Mouse (Mus musculus) left cerebral cortex, adult 11 months (tissue): ENCODE results near the gene Mpp6.

ENCODE experiments used
- DNase-seq: peaks from one replicate; pipeline ENCODE4 v3.0.0; 2022; ENCODE audit warnings: low spot score

Mpp6 gene

DNA sequence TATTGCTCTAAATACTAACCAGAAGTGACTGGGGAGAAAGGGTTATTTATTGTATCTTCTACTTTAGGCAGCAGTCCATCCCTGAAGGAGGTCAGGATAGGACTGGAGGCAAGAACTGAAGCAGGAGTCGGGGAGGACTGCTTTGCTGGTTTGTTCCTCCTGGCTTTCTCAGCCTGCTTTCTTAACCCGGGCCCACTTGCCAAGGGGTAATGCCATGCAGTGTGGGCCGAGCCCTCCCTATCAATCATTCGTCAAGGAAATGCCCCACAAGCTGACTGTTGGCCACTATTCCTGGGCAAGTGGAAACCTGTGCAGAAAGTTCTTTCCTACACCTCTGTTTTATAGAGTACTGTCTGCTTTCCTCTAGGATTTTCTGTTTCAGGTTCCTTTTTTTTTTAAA lies 39.3 kb downstream of the Mpp6 start:
- DNase-seq: no peak

DNA sequence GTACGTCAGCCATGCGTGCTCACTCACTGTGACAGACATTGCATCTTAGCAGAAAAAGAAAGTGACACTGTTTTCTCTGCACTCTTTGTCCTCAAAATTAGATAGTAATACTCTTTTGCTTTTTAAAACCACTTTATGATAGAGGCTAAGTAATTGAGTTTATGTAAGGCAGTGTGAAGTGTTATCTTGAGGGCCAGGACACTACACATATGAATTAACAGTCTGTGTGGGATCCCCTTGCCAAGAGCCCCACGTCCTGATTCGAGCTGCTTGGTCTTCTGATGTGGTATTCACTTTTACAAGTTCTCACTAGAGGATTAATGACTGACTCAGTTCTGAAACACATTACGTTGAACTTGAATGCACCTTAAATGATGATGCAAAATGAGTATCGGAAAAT lies 49.8 kb downstream of the Mpp6 start:
- DNase-seq: no peak

DNA sequence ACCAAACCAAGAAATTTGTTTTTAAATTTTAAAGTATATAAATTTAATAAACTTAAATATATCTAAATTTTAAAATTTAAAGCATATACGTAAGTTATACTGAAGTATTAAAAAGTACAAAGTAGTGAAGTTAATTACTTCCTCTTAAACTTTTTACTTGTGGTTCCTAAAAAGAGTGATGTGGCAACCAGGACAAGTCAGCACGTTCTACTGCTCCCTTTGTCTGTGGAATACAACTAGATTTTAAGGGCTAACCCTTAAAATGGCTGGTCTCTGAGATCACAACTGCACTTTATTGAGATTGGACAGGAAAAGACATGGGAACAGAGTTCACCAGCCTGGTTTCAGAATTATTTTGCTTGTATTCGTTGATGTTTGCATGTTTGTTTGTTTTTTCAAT lies 53.0 kb downstream of the Mpp6 start:
- DNase-seq: no peak

DNA sequence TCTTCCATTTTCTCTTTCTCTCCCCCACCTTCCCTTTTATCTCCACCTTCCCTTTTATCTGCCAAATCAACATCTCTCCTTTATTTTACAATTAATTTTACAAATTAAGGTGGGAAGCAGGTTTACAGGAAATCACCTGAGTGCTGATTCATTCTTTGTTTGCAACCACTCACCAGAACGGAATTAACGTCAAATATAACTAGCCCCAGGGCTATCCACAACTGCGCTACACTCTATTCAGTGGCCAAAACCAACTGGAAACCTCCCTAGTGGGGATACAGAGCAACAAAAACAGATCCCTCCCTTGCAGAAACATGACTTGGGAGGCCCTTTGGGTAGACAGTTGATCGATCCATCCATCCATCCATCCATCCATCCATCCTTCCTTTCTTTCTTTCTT lies 58.8 kb downstream of the Mpp6 start:
- no peak for DNase-seq

DNA sequence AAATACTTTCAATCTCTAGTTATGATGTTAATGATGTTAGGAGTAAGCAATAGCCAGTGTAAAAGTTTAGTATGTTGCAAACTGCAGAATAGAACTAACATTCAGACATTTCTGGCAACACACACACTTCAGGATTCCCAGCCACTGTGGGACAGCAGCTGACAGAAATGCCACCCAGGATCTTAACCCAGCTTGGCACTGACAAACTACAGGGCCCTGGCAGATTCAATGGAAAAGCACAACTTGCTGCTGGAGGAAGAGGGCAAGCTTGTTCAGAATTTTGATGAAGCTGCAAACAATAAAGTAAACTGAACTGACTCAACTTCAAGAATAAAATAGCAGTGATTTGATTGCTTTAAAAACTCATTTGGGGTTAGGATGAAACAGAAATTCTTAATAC lies 59.7 kb downstream of the Mpp6 start:
- no peak for DNase-seq

DNA sequence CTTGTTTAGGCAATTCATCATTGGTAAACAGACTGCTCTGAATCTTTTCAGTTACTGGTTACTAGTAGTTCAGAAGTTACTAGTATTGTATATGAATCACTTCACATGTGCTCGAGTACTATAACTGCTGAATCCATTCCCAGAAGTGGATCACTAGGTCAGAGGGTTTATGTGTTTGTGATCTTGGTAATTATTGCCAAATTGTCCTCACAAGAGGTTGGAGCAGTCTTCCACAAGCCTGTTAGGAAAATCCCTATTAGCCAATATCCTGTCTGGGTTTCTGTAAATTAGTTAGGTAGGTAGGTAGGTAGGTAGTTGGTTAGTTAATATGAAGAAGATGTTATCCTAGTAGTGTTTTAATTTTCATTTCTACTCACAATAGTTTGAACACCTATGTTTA lies 65.7 kb downstream of the Mpp6 start:
- no peak for DNase-seq

DNA sequence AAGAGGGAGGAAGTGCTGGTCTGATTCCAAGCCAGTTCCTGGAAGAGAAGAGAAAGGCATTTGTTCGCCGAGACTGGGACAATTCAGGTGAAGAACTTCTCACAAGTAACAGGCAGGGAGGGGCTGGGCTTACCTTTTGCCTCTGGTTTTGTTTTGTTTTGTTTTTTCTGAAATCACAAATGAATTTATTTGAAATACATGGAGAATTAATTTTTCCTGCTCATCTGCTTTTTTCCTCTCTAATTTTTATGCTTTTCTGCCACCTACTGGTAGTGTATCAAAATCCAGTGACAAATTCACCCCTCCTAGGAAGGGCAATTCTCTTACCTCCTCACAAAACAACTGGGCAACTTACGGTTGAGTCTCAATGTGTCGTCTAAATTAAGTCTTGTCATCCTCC lies 70.1 kb downstream of the Mpp6 start:
- no peak for DNase-seq

DNA sequence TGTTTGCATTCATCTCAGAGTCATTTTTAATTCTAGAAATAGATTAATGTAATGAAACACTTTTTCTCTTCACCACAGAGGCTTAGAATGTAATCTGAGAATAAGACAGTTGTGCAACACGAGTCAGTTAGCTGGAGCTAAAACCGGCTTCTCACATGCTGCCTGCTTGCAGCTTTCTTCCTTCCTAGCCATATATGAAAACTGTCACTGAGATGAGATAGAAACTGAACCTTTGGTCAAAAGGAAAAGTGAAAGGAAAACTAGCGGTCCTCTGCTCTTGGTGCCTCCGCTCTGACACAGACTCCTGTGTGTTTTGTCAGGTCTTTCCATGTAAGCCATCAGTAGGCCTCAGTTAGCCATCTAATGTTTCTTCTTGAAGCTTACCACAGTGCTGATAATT lies 77.9 kb downstream of the Mpp6 start:
- no peak for DNase-seq

DNA sequence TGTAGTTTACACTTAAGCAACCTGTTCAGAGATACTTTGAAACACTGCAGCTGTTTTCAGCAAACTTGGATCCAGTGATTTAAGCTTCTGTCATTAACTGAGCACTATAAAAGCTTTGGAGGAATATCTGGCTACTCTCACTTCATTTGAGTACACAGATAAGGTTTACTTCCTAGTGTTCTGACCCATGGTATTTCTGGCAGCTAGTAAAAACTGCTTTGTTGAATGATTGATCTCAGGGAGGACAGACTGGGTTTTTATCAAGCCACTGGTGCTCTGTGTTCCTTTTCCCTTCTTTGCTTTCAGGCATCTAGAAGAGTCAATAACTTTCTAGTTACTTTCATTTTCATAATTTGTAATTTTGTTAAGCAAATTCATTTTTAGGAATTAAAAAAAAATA lies 79.3 kb downstream of the Mpp6 start:
- no peak for DNase-seq

DNA sequence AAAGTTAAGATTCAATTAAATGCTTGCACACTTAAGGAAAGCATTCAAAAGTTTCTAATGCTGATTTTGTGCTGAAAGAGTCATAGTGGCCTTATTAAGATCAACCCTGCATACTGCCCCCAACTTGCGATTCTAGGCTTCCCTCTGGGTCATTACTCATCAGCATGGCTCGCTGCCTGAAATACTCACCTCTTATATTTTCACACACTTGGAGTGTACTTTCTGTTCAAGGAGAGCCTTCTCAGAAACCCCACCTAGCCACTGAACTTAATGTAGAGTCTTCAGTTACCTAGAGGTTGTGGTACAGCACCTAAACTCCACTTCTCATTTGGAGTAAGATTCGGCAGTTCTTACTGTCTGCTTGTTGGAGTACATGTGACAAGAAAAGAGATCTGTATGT lies 81.6 kb downstream of the Mpp6 start:
- DNase-seq: no peak

DNA sequence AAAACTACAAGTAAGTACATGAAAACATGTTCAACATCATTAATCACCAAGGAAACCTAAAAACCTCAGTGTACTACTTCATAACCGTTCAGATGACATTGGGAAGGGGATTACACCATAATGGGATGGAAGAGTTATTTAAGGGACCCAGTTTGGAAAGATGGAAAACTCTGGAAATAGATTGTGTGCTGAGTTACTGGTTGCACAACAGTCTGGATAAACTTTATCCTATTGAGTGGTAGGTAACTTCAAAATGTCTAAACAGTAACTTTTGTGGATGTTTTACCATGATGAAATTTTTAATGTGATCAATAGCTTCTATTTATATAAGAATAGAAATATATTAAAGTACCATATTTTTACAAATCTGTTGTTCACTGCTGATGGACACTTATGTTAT lies 82.1 kb downstream of the Mpp6 start:
- DNase-seq: no peak

DNA sequence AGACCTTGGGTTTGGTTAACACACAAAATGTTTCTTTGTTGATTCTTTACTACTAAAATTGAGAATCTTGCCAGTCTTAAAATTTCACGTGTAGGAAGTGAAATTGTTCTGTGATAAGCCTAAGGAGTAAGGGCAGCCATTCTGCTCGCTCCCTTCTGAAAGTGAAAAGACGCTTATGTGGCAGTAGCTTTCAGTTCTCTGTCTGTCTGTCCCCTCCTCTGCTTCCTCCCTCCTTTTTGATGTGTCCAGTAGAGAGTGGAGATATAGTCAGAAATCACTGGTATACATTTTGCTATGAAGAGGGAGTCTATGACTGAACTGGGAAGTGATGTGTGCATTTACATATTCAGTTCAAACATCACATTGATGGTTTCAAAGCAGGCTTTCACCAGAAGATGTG lies 82.8 kb downstream of the Mpp6 start:
- DNase-seq: no peak

DNA sequence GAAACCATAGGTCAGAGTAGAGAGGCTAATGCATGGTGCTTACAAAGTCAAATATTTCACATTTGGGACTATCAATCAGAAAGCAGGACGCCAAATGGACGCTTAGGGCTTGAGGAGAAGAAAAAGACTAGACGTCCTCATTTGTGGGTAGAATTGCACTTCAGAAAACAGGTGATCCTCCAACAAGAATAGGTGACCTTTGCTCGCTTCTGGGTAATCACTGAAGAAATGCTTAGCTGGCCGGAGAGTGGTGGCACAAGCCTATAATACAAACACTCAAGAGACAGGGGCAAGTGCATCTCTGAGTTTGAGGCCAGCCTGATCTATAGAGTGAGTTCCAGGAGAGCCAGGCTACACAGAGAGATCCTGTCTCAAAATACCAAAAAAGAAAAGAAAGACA lies 83.8 kb downstream of the Mpp6 start:
- no peak for DNase-seq

DNA sequence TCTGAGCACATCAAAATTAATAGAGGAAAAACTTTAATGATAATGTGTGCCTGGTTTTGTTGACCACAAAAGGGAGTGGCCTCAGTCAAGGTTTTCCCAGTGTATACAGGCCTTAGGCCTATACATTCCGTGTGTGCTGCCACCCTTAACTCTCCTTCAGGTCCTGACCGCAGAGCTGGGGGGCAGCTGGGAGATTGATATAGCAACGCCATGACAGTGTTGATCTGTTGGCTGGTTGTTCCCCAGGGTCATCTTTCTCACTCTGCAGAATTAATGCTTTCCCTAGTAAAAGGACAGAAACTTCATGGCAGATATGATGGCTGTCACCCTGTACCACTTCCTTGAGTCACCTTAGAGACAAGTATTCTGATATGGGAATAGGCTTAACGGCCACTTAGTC lies 94.3 kb downstream of the Mpp6 start:
- no peak for DNase-seq

DNA sequence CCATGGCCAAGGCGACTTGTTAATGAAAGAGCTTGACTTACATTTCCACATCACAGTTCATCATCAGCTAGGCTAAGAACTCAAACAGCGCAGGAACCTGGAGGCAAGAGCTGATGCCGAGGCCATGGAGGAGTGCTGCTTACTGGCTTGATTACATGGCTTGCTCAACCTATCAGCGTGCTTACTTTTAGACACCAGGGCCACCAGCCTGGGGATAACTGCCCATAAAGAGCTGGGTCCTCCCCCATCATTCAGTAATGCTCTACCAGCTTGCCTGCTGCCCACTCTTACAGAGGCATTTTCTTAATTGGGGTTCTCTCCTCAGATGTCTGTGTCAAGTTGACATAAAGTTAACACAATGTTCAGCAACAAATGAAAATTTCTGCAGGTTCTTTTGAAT lies 95.1 kb downstream of the Mpp6 start:
- DNase-seq: no peak

DNA sequence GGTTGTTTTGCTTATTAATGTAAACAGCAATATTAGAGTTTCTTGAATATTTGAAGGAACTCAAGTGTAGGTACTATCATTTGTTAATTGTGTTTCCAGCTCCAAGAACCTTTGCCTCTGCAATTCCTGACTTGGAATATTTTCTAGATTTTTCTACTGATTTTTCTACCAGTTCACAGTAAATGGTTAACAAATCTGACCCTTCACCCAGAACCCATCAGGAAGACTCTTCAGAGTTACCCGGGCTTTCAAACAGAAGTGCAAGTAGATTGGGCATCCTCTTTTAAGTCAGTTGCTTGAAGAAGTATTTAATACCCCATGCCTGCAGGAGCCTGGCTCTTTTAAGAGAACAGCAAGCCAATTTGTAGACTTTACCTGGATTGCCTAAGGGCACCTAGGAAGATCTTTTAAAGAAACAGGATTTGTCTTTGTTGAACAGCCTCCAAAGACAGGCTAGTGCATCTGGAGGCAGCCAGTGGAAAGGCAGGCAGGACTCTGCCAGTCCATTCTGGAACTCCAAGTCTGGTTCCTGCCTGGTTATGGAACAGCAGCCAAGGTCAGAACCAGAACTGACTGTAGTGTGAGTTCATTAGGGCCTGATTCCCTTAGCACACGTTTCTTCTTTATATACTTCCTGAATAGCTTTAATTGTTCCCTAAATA lies 104.8 kb downstream of the Mpp6 start:
- no peak for DNase-seq

DNA sequence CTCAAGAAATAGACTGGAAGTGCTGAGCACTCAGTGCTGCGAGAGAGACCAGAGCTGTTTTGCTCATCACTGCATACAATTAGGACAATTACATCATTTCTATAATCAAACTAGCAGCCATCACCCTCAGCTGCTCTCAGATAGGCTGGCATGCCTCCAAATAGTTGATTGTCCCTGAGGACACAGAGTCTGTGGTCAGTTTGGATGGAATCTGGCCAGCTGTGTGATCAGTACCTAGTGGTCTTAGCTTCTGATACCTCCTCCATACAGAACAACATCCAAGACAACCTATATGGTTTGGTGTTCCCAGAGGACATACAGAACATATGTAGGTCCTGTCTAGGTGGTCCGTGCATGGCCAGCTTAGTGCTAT lies 105.3 kb downstream of the Mpp6 start:
- no peak for DNase-seq

DNA sequence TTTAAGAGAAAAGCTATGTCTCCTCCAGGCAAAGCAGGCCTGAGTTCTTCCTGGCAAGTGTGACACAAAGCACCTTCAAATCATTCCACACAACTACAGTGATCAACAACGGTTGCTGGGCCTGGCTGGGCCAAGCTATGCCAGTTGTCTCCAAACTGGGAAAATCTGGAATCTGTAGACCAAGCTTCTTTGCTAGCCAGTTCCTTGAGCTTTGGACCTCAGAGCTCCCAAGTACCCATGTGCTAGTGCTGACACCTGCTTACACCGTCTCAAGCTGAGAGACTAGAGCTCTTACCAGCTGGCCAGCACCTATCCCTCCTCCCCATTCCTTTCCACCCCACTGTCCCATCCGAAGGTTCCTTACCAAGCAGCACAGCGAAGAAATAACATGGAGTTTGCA lies 105.9 kb downstream of the Mpp6 start:
- no peak for DNase-seq

DNA sequence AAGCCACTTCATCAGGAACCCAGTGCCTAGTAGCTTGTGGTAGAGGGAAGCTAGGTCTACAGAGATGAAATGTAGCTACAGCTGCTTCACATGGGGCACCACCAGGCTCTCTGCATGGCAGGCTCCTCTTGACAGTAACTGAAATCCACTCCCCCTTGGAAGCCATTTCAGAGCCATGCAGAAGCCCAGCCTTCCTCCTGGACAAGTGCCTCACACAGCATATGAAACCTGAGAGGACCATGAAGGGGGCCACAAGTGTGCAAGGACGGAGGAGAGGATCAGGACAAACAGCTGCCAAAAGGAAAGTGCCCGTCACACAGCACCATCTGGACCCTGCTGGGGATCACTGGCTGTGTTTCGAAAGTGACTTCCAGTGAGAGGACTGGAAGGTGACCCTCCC lies 108.6 kb downstream of the Mpp6 start:
- DNase-seq: no peak

DNA sequence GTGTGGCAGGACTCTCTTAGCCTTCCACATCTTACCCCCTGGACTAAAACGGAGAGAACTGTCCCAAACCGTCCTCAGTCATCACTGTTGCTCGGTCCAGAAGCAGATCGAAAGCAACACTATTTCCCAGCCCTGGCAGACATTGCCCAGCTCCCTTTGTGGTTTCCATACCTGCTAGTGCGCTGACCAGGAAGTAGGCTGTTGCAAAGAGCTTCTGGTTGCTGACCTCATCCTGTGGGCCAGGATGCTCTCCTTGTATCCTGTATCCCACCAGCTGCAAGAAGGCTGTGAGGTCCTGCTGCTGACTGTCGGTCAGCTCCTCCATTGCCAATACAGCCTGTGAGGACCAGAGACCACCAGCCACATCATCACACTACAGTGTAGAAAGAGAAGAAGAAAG lies 109.0 kb downstream of the Mpp6 start:
- DNase-seq: no peak

DNA sequence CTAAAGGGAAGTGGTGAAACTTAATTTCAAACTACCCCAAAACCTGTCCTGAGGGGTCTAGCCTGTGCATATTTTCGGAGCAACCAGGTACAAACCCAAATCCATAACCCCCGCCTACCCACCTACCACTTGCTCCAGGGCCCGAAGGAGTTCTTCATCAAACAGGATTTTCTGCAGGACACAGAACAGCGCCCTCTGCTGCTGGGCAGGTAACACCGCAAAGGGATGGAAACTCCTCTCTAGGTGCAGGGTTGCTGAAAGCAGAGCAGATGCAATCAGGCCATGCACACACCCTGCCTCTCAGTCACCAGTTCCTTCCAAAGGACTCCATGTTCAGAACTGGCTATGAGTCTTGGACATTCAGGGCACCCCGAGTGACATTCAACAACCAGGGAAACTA lies 110.8 kb downstream of the Mpp6 start:
- DNase-seq: no peak

DNA sequence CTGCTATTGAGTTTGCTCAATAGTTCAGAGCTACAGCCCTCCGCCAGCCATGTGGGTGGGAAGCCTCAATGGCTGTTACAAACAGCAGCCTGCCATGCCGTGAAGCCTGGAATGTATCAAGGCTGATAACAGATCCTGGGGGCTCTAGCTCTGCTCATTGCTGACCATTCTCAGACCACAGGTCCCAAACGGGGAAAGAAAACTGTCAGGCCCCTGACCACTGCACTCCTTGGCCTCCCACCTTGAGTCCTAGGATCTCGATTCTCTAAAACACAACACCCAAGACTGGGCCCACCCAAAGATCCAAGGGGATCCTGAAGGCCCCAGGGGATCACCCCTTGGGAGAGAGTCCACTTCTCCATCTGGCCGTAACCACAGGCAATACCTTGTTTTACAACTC lies 112.3 kb downstream of the Mpp6 start:
- no peak for DNase-seq

DNA sequence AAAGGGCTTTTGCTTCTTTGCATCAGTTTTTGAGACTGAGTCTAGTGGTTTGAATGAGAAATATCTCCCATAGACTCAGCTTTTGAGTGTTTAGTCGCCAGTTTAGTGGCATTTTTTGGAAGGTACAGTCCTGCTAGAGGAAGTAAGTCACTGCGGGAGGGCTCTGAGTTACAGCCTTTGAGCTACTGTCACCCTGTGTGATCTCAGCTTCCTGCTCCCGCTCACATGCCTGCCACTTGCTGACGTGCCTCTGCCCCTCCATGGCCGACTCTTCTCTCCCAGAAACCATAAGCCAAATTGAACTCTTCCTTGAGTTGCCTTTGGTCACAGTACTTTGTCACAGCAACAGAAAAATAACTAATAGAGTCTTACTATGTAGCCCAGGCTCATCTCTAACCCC lies 112.9 kb downstream of the Mpp6 start:
- DNase-seq: no peak

DNA sequence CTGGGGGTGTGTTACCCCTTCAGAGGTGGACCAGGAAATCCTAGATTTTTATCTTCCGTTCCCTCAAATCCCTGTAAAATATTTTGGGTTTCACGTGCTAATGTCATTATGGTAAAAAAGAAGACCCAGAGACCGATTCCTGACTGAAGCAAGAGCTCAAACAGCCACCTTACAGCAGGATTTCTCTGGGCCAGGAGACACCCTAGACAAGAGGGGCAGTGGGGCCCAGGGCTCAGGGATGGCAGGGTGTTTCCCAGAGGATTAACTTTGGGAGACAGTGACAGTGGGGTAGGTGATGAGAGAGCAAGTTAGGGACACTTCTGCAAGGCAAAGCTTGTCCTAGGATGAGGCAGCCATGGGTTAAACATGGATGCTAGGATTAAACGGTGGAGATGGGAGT lies 113.6 kb downstream of the Mpp6 start:
- DNase-seq: no peak

DNA sequence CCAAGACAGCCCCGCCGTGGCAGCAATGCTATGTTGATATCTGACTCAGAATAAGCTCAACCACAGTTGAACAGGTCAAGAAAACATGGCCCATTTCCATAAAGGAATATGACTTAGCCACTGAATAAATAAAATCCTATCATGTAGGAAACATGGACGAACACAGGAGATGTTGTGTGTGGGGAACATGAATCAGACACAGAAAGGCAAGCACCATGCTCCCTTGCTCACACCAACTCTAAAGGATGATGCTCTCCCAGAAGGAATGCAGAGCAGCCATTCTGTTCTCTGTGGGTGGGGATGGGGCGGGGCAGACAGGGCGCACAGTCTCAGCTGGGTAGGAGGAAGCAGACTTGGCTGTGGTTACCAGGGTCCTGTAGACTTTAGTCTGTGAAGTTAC lies 115.2 kb downstream of the Mpp6 start:
- DNase-seq: no peak
